Mouse (Mus musculus): ENCODE results near the gene Cebpb. TPM values are rescaled to one million over a fixed set of nuclear protein-coding genes. Genes with fewer than 3 reads are reported as not detected.

Gene Cebpb
- polyA plus RNA-seq, 1 experiment from 2014 or later = 0.32 TPM

DNA sequence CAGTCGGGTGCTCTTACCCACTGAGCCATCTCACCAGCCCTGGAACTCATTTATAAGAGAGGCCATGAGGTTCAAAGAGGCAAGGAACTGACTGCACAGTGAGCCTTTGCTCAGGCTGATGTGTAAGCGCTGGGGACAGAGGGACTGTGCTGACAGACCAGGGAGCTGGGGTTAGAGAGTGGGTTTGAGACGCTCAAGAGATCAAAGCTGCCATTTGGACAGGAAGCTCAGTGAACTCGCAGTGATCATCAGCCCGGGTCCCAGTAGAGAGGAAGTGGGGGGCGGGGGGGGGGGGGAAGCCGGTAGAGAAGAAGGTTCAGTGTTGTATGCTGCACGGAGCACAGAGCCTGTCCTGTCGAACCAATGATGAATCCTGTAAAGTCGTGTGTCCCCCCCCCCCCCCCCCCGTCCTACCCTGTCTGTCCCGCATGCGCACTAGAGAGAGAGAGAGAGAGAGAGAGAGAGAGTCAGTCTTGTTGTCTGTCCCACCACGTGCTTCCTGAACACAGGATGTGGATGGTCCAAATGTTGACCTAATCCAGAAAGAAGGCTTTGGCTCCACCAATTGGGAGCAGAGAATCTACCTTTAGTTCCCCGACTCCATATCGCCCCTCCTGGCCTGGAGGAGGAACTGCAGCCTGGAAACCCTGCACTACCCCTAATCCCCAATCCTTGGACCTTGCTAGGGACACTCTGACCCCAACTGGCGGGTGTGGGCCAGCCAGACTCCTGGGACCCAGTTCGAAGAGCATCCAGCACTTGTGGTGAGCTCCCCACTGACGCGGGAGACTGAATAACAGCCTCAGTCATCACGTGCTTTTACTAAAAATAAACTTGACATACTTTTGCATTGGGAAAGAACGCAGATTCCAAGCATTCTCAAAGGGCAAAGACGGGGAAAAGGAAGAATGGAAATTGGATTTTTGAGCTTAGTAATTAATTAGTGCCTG lies 24.4 kb downstream of the Cebpb start:
- H3K9ac ChIP-seq (replicated peaks; ENCODE audit: low read depth, low read length) = no peak overlapping the region
- no peaks in the 10 kb centered on the region for H3K4me1 ChIP-seq (replicated peaks; ENCODE audit: control insufficient read depth, insufficient read depth, low read length)
- H3K27ac ChIP-seq (ENCODE audit: low read length) = no peak overlapping the region
- H3K27me3 ChIP-seq (replicated peaks; ENCODE audit: control insufficient read depth, insufficient read depth, low read length) = no peaks in the 10 kb centered on the region
- ATAC-seq = no peak
- no peak overlapping the region for H3K4me2 ChIP-seq (ENCODE audit: low read length)
- H3K36me3 ChIP-seq (ENCODE audit: control insufficient read depth, insufficient read depth) = no peaks in the 10 kb centered on the region
- no peak overlapping the region for H3K4me3 ChIP-seq (replicated peaks; ENCODE audit: low read length)
- H3K9me3 ChIP-seq (ENCODE audit: control insufficient read depth, low read length) = no peaks in the 10 kb centered on the region
- WGBS = 78% methylated on average over 21 of the region's 23 CpGs

DNA sequence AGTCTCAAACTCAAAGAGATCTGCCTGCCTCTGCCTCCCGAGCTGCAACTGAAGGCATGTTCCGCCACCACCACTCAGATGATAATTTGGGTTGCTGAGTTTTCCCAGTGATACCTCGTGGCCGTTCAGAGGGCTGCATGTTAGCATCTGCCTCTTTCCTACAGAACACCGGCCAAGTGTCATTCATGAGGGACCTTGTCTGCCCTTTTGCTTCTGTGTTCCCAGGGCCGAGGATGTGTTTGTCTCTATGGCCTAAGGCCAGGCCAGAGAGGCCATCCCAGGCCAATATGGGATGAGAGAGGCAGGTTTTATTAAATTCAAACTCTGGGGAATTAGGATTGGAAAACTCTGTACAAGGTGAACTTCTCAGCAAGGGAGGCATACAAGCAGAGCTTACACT lies 25.6 kb downstream of the Cebpb start:
- Histone ChIP-seq H3K27me3 (replicated peaks; ENCODE audit: control insufficient read depth, insufficient read depth, low read length) (no peaks in the 10 kb centered on the region), H3K36me3 (ENCODE audit: control insufficient read depth, insufficient read depth) (no peaks in the 10 kb centered on the region), H3K4me3 (replicated peaks; ENCODE audit: low read length) (no peak overlapping the region), H3K9ac (replicated peaks; ENCODE audit: low read depth, low read length) (no peak overlapping the region), H3K9me3 (ENCODE audit: control insufficient read depth, low read length) (no peaks in the 10 kb centered on the region), H3K27ac (ENCODE audit: low read length) (no peak overlapping the region), H3K4me2 (ENCODE audit: low read length) (no peak overlapping the region), H3K4me1 (replicated peaks; ENCODE audit: control insufficient read depth, insufficient read depth, low read length) (no peaks in the 10 kb centered on the region)
- WGBS = 93% methylated on average over 6 of the region's 6 CpGs
- no peak for ATAC-seq

DNA sequence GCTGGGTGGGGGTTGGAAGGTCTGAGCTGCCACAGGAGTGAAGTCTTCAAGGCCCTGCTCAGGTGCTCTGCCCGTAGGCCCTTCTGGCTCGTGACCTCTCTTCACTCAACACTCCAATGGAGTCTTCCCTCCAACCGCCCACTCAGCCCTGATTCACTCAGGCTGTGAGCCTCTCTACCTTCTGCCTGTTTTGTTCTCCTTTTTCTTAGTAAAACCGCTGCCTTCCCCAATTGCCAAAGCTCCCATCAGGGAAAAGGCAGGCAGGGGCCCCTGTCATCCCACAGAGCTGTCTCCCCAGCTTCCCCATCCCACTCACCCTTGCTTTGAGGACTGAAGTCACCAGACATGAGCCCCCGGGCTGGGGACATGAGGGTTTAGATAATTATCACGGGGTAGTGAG lies 26.3 kb downstream of the Cebpb start:
- H3K36me3 ChIP-seq (ENCODE audit: control insufficient read depth, insufficient read depth) = no peaks in the 10 kb centered on the region
- ATAC-seq = no peak
- no peak overlapping the region for H3K4me3 ChIP-seq (replicated peaks; ENCODE audit: low read length)
- no peak overlapping the region for H3K4me2 ChIP-seq (ENCODE audit: low read length)
- H3K4me1 ChIP-seq (replicated peaks; ENCODE audit: control insufficient read depth, insufficient read depth, low read length) = no peaks in the 10 kb centered on the region
- no peaks in the 10 kb centered on the region for H3K9me3 ChIP-seq (ENCODE audit: control insufficient read depth, low read length)
- 78% methylated on average over 6 of the region's 6 CpGs for WGBS
- H3K27me3 ChIP-seq (replicated peaks; ENCODE audit: control insufficient read depth, insufficient read depth, low read length) = no peaks in the 10 kb centered on the region
- no peak overlapping the region for H3K9ac ChIP-seq (replicated peaks; ENCODE audit: low read depth, low read length)
- H3K27ac ChIP-seq (ENCODE audit: low read length) = no peak overlapping the region

DNA sequence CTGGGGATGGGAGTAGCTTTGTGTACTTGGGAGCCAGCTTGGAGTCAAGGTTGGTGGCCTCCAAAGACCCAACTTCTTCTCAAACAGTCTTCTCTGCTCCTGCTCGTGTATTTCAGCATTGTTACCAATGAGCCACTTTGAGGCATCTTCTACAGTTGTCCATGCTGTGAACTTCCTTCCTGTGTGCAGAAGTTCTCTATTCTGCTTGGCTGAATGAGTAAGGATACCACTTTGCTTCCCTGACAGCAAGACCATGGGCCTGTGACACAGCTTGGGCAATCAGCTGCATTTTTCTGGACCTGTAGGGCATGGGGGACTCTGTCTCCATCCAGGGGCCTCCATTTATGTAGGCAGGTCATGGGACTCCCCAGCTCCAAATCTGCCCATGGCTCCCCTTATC lies 28.5 kb downstream of the Cebpb start:
- Histone ChIP-seq H3K4me1 (replicated peaks; ENCODE audit: control insufficient read depth, insufficient read depth, low read length) (no peaks in the 10 kb centered on the region), H3K27me3 (replicated peaks; ENCODE audit: control insufficient read depth, insufficient read depth, low read length) (no peaks in the 10 kb centered on the region), H3K27ac (ENCODE audit: low read length) (no peak overlapping the region), H3K9me3 (ENCODE audit: control insufficient read depth, low read length) (no peaks in the 10 kb centered on the region), H3K9ac (replicated peaks; ENCODE audit: low read depth, low read length) (no peak overlapping the region), H3K36me3 (ENCODE audit: control insufficient read depth, insufficient read depth) (no peaks in the 10 kb centered on the region), H3K4me3 (replicated peaks; ENCODE audit: low read length) (no peak overlapping the region), H3K4me2 (ENCODE audit: low read length) (no peak overlapping the region)
- 68% methylated on average over 1 of the region's 1 CpGs for WGBS
- ATAC-seq = no peak

DNA sequence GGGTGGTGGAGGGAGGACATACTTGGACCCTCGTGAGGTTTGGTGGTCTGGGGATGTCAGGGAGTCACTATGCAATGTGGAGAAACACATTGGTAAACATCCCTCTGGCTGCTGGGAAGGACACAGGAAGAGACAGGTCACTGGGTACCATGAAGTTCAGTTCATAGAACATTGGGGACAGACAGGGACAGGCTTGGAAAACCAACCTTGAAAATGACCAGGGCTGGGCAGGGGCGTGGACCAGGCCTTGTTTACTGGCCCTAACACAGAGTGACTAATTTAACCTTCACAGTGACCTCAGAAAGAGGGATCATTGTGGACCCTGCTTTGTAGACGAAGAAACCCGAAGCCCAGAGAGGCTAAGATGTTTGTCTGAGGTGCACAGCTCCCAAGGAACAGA lies 30.8 kb downstream of the Cebpb start:
- H3K27ac ChIP-seq (ENCODE audit: low read length) = no peak overlapping the region
- no peaks in the 10 kb centered on the region for H3K9me3 ChIP-seq (ENCODE audit: control insufficient read depth, low read length)
- no peak for ATAC-seq
- H3K27me3 ChIP-seq (replicated peaks; ENCODE audit: control insufficient read depth, insufficient read depth, low read length) = no peaks in the 10 kb centered on the region
- no peak overlapping the region for H3K9ac ChIP-seq (replicated peaks; ENCODE audit: low read depth, low read length)
- WGBS = 81% methylated on average over 4 of the region's 4 CpGs
- H3K4me3 ChIP-seq (replicated peaks; ENCODE audit: low read length) = no peak overlapping the region
- H3K4me1 ChIP-seq (replicated peaks; ENCODE audit: control insufficient read depth, insufficient read depth, low read length) = no peaks in the 10 kb centered on the region
- H3K36me3 ChIP-seq (ENCODE audit: control insufficient read depth, insufficient read depth) = no peaks in the 10 kb centered on the region
- H3K4me2 ChIP-seq (ENCODE audit: low read length) = no peak overlapping the region

DNA sequence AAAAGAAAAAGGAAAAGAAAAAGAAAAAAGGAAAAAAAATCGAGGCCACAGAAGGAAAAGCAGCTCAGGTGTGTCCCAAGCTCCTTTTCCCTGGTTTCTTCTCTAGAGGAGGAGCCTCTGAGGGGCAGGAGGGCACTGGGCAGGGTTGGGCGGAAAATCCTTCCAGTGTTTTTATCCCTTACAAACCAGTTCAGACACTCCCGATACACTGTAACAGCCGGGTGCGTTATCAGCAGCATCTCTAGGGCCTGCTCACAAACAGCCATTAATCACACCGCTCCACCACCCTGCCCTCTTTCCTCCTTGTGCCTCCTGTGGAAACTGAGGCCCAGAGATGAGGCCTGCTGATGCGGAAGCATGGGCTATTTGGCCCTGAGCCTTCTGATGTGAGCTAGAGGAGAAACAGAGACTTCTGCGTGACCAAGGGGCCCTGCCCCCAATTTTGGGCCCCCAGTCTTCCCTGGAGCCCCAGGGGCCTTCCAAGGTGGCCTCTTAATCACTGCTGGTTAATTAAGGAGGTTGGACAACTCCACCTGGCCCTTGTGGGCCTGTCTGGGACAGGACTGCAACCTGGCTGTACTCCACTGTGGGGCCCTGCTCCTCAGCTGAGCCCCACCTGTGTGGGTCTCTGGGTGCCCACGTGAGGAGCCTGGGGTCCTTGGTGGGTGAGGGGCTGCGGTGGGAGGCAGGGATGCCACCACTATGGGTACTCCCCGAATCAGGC lies 32.6 kb downstream of the Cebpb start:
- Histone ChIP-seq H3K27me3 (replicated peaks; ENCODE audit: control insufficient read depth, insufficient read depth, low read length) (no peaks in the 10 kb centered on the region), H3K36me3 (ENCODE audit: control insufficient read depth, insufficient read depth) (no peaks in the 10 kb centered on the region), H3K27ac (ENCODE audit: low read length) (no peak overlapping the region), H3K4me1 (replicated peaks; ENCODE audit: control insufficient read depth, insufficient read depth, low read length) (no peaks in the 10 kb centered on the region), H3K4me2 (ENCODE audit: low read length) (no peak overlapping the region), H3K9ac (replicated peaks; ENCODE audit: low read depth, low read length) (no peak overlapping the region), H3K9me3 (ENCODE audit: control insufficient read depth, low read length) (no peaks in the 10 kb centered on the region), H3K4me3 (replicated peaks; ENCODE audit: low read length) (no peak overlapping the region)
- no peak for ATAC-seq
- WGBS = 81% methylated on average over 11 of the region's 11 CpGs

DNA sequence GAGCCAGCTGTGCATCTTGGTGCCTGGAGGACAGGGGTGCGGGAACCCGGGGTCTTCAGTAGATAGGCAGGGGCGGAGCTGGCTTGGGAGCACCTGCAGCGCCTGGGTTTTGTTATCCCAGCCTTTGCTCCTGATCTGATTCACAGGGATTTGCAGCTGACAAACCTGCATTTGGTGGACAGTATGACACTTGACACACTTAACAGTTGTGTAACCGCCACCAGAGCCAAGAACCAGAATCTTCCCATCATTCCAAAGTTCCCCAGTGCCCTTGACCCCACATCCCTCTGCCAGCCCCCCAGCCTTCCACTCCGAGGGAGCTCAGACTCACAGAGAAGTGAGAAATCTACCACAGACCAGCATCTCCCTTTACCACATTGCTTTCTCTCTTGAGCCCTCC lies 33.8 kb downstream of the Cebpb start:
- ATAC-seq = no peak

DNA sequence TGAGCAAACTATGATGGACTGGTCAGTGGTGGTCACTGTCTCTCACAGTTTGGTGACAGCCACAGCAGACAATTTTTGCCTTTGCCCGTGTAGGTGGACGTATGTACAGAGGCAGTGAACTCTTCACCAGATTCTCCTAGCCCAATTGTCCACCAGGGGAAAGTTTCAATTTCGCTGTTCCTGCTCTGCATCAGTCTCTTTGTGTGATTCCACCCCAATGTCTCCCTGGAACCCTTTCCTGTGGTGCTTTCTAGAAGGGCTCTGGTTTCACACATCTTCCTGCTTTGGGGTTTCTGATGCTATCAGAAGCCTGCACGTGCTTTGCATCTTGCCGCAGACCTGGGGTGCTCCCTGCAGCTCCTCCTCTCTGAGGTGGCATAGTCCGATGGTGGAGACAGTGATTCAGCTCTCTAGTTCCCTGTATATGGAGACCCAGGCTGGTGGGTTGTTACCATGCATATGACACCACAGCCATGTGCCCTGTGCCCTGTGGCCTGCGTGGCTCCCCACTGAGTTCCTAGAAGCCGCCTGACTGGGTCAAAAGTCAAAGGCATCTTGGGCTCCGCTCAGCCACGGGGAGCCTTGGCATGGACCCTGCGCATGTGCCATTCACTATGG lies 35.0 kb downstream of the Cebpb start:
- ATAC-seq = no peak
- Histone ChIP-seq H3K27me3 (replicated peaks; ENCODE audit: control insufficient read depth, insufficient read depth, low read length) (no peaks in the 10 kb centered on the region), H3K4me1 (replicated peaks; ENCODE audit: control insufficient read depth, insufficient read depth, low read length) (0 out of 2 replicates have a peak, but pooled peaks cover 3% of the 10 kb centered on the region), H3K36me3 (ENCODE audit: control insufficient read depth, insufficient read depth) (no peaks in the 10 kb centered on the region), H3K9ac (replicated peaks; ENCODE audit: low read depth, low read length) (no peak overlapping the region), H3K4me2 (ENCODE audit: low read length) (no peak overlapping the region), H3K4me3 (replicated peaks; ENCODE audit: low read length) (no peak overlapping the region), H3K9me3 (ENCODE audit: control insufficient read depth, low read length) (no peaks in the 10 kb centered on the region), H3K27ac (ENCODE audit: low read length) (no peak overlapping the region)
- 83% methylated on average over 11 of the region's 11 CpGs for WGBS

More for the DNA sequence above, 33.8 kb downstream of the Cebpb start:
- no peak overlapping the region for H3K27ac ChIP-seq (ENCODE audit: low read length)
- no peak overlapping the region for H3K4me3 ChIP-seq (replicated peaks; ENCODE audit: low read length)
- H3K4me1 ChIP-seq (replicated peaks; ENCODE audit: control insufficient read depth, insufficient read depth, low read length) = 0 out of 2 replicates have a peak, but pooled peaks cover 3% of the 10 kb centered on the region
- H3K9ac ChIP-seq (replicated peaks; ENCODE audit: low read depth, low read length) = no peak overlapping the region
- 72% methylated on average over 6 of the region's 6 CpGs for WGBS
- H3K9me3 ChIP-seq (ENCODE audit: control insufficient read depth, low read length) = no peaks in the 10 kb centered on the region
- no peak overlapping the region for H3K4me2 ChIP-seq (ENCODE audit: low read length)
- no peaks in the 10 kb centered on the region for H3K36me3 ChIP-seq (ENCODE audit: control insufficient read depth, insufficient read depth)
- no peaks in the 10 kb centered on the region for H3K27me3 ChIP-seq (replicated peaks; ENCODE audit: control insufficient read depth, insufficient read depth, low read length)

DNA sequence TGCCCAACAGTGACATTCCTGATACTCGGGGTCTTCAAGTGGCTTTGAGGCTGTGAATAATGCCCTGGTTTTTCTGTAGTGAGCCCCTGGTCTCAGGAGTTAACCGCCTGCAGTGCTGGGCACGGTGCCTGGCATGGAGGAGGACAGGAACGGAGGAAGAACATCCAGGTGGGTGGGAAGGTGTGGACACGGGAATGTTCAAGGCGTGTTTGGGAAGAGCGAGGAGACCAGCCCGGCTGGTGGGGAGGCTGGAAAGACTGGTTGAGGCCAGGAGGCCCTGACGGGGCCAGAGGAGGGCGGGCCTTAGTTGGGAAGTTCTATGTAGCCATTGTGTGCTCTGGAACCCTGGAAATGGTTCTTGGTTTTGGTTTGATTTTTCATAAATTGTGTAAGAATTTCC lies 37.2 kb downstream of the Cebpb start:
- no peak for ATAC-seq
- H3K36me3 ChIP-seq (ENCODE audit: control insufficient read depth, insufficient read depth) = no peaks in the 10 kb centered on the region
- H3K27me3 ChIP-seq (replicated peaks; ENCODE audit: control insufficient read depth, insufficient read depth, low read length) = no peaks in the 10 kb centered on the region
- no peak overlapping the region for H3K9ac ChIP-seq (replicated peaks; ENCODE audit: low read depth, low read length)
- H3K9me3 ChIP-seq (ENCODE audit: control insufficient read depth, low read length) = no peaks in the 10 kb centered on the region
- H3K4me1 ChIP-seq (replicated peaks; ENCODE audit: control insufficient read depth, insufficient read depth, low read length) = 0 out of 2 replicates have a peak, but pooled peaks cover 3% of the 10 kb centered on the region
- no peak overlapping the region for H3K4me3 ChIP-seq (replicated peaks; ENCODE audit: low read length)
- 94% methylated on average over 10 of the region's 10 CpGs for WGBS
- H3K27ac ChIP-seq (ENCODE audit: low read length) = no peak overlapping the region
- H3K4me2 ChIP-seq (ENCODE audit: low read length) = no peak overlapping the region
